Mouse (Mus musculus) thymus, postnatal 10 days (tissue): ENCODE data around the gene Gm20388.

ENCODE experiments used
- DNase-seq, 2 experiments: peaks; one replicate each; pipeline ENCODE4 v3.0.0; 2021; ENCODE audit warnings: low spot score in 2 of 2

The Gm20388 gene

GRCm38 (mm10) chr8:123126193-123126816, 3215.7 kb downstream of the Gm20388 start:
- DNase-seq: no peak

- no peak for DNase-seq
Measured at GRCm38 (mm10) chr8:123131041-123131440, 3220.4 kb downstream of the Gm20388 start.

GRCm38 (mm10) chr8:123132953-123133352, 3222.3 kb downstream of the Gm20388 start:
- no peak for DNase-seq

GRCm38 (mm10) chr8:123134149-123134713, 3223.6 kb downstream of the Gm20388 start:
- DNase-seq: no peak

GRCm38 (mm10) chr8:123135406-123135805, 3224.8 kb downstream of the Gm20388 start:
- no peak for DNase-seq

GRCm38 (mm10) chr8:123135806-123136205, 3225.2 kb downstream of the Gm20388 start:
- DNase-seq: no peak

GRCm38 (mm10) chr8:123136287-123136686, 3225.6 kb downstream of the Gm20388 start:
- no peak for DNase-seq

GRCm38 (mm10) chr8:123137645-123138077, 3227.0 kb downstream of the Gm20388 start:
- DNase-seq: no peak

GRCm38 (mm10) chr8:123138741-123139140, 3228.1 kb downstream of the Gm20388 start:
- DNase-seq: no peak

- no peak for DNase-seq
Measured at GRCm38 (mm10) chr8:123141741-123142462, 3231.3 kb downstream of the Gm20388 start.

- DNase-seq: no peak
Measured at GRCm38 (mm10) chr8:123145279-123145678, 3234.6 kb downstream of the Gm20388 start.

GRCm38 (mm10) chr8:123146390-123146789, 3235.7 kb downstream of the Gm20388 start:
- DNase-seq: no peak

GRCm38 (mm10) chr8:123150737-123151171, 3240.1 kb downstream of the Gm20388 start:
- DNase-seq: no peak

- DNase-seq: no peak
Measured at GRCm38 (mm10) chr8:123155177-123155576, 3244.5 kb downstream of the Gm20388 start.

- DNase-seq: no peak
Measured at GRCm38 (mm10) chr8:123156070-123156773, 3245.6 kb downstream of the Gm20388 start.

GRCm38 (mm10) chr8:123157888-123158465, 3247.3 kb downstream of the Gm20388 start, which contains the start of gene Sult5a1:
Gene Sult5a1 (minus strand): TSS chr8:123158315.
- DNase-seq: no peak

- DNase-seq: no peak
Measured at GRCm38 (mm10) chr8:123181391-123181790, 3270.8 kb downstream of the Gm20388 start.

GRCm38 (mm10) chr8:123185566-123186409, 3275.1 kb downstream of the Gm20388 start, which contains the start of gene Dpep1:
Gene Dpep1 (plus strand): TSS chr8:123186242.
- no peak for DNase-seq

GRCm38 (mm10) chr8:123188006-123188405, 3277.4 kb downstream of the Gm20388 start:
- no peak for DNase-seq

- DNase-seq: no peak
Measured at GRCm38 (mm10) chr8:123188841-123189240, 3278.2 kb downstream of the Gm20388 start.

- DNase-seq: peak in 1 of 2 experiments; percentile 19
Measured at GRCm38 (mm10) chr8:123190678-123191077, 3280.0 kb downstream of the Gm20388 start.
